Mouse (Mus musculus): ENCODE measurements around the gene Zc3h7a.

- TF ChIP-seq CTCF (IDR thresholded peaks at IDR 0.05; ENCODE audit: low read depth, low read length) = no peak
- no peak for TF ChIP-seq POLR2A (IDR thresholded peaks at IDR 0.05; ENCODE audit: insufficient read depth, low read length)
- TF ChIP-seq EP300 (IDR thresholded peaks at IDR 0.05; ENCODE audit: insufficient read depth, low read depth, low read length) = no peak
Measured at GRCm38 (mm10) chr16:11132839-11133238, 43.4 kb downstream of the Zc3h7a start.
